Mouse (Mus musculus) urinary bladder, adult 18-20 months (tissue): Measurements from ENCODE around the gene Lrrtm4.

Experiments used
- DNase-seq, 2 experiments: peaks; one replicate each; pipeline ENCODE4 v3.0.0; 2022; ENCODE audit warnings: low spot score in 2 of 2, mixed read lengths in 2 of 2

Gene Lrrtm4

GRCm38 (mm10) chr6:80328391-80328790, 309.7 kb downstream of the Lrrtm4 start:
- DNase-seq, result no peak

GRCm38 (mm10) chr6:80331751-80332150, 313.1 kb downstream of the Lrrtm4 start:
- DNase-seq, result no peak

GRCm38 (mm10) chr6:80352307-80352706, 333.6 kb downstream of the Lrrtm4 start:
- DNase-seq, result no peak

- DNase-seq, result no peak
Measured at GRCm38 (mm10) chr6:80357092-80357491, 338.4 kb downstream of the Lrrtm4 start.

GRCm38 (mm10) chr6:80363593-80363992, 344.9 kb downstream of the Lrrtm4 start:
- no peak for DNase-seq

- DNase-seq, result no peak
Measured at GRCm38 (mm10) chr6:80366532-80366931, 347.9 kb downstream of the Lrrtm4 start.

- no peak for DNase-seq
Measured at GRCm38 (mm10) chr6:80389571-80389970, 370.9 kb downstream of the Lrrtm4 start.

GRCm38 (mm10) chr6:80406757-80407156, 388.1 kb downstream of the Lrrtm4 start:
- no peak for DNase-seq

GRCm38 (mm10) chr6:80440135-80440534, 421.5 kb downstream of the Lrrtm4 start:
- DNase-seq, result no peak

- no peak for DNase-seq
Measured at GRCm38 (mm10) chr6:80470546-80470945, 451.9 kb downstream of the Lrrtm4 start.

- no peak for DNase-seq
Measured at GRCm38 (mm10) chr6:80476153-80476552, 457.5 kb downstream of the Lrrtm4 start.

- no peak for DNase-seq
Measured at GRCm38 (mm10) chr6:80545017-80545416, 526.3 kb downstream of the Lrrtm4 start.

GRCm38 (mm10) chr6:80549907-80550306, 531.2 kb downstream of the Lrrtm4 start:
- DNase-seq, result no peak

GRCm38 (mm10) chr6:80553398-80553797, 534.7 kb downstream of the Lrrtm4 start:
- no peak for DNase-seq

GRCm38 (mm10) chr6:80554991-80555390, 536.3 kb downstream of the Lrrtm4 start:
- no peak for DNase-seq

- no peak for DNase-seq
Measured at GRCm38 (mm10) chr6:80577227-80577626, 558.5 kb downstream of the Lrrtm4 start.

- no peak for DNase-seq
Measured at GRCm38 (mm10) chr6:80582225-80582624, 563.5 kb downstream of the Lrrtm4 start.

GRCm38 (mm10) chr6:80589776-80590175, 571.1 kb downstream of the Lrrtm4 start:
- DNase-seq, result no peak

- no peak for DNase-seq
Measured at GRCm38 (mm10) chr6:80619508-80619907, 600.8 kb downstream of the Lrrtm4 start.

GRCm38 (mm10) chr6:80622676-80623334, 604.1 kb downstream of the Lrrtm4 start:
- no peak for DNase-seq

GRCm38 (mm10) chr6:80625509-80625908, 606.8 kb downstream of the Lrrtm4 start:
- DNase-seq, result no peak

GRCm38 (mm10) chr6:80662729-80663128, 644.1 kb downstream of the Lrrtm4 start:
- DNase-seq, result no peak

GRCm38 (mm10) chr6:80664039-80664438, 645.4 kb downstream of the Lrrtm4 start:
- DNase-seq, result no peak

GRCm38 (mm10) chr6:80704183-80704582, 685.5 kb downstream of the Lrrtm4 start:
- DNase-seq, result no peak
